Mouse (Mus musculus): Measurements from ENCODE around the gene Fgf7. TPM values are rescaled to one million over a fixed set of nuclear protein-coding genes. Genes with fewer than 3 reads are reported as not detected.

The Fgf7 gene
- 0.13 and 0.66 TPM in 2 replicates for polyA plus RNA-seq (2014; fragmentation: Nextera tagmentation; extraction: Ambion mirVana)

DNA sequence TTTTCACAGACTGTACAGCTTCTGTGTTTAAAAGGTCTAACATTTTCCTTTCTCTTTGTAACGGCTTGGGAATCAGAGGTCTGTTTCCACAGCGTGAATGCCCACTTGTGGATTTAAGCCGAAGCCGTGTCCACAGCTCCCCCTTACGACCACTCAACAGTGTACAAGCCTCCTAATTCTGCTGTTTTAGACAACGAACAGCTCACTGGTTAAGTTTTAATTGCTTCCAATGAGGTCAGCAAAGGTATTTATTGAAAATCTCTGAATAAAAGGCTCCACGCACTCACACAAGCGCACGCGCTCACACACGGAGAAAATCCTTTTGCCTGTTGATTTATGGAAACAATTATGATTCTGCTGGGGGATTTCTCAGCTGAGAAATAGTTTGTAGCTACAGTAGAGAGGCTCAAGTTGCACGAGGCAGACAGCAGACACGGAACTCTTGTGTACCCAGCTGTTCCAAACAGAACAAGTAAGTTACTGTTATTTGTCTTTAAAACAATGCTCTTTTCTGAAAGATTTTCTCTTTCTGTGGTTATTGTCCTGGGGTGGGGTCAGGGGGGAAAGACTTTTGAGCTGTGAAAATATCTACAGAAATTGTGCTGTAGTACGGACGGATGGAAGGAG is at the start of gene Fgf7:
Gene Fgf7 (plus strand): TSS at position 280 of the 627 bp plus-strand sequence.
- ATAC-seq (ENCODE audit: low FRiP score) (no peak), DNase-seq (ENCODE audit: low spot score) (peak; percentile 25)
- 67% methylated on average over 15 of the region's 15 CpGs for WGBS
- Histone ChIP-seq H3K27ac (ENCODE audit: low read depth, low read length) (no peak within 1 kb of the TSS), H3K4me3 (ENCODE audit: low read depth, low read length) (no peak within 1 kb of the TSS), H3K27me3 (ENCODE audit: control insufficient read depth, insufficient read depth, low read length) (no peaks in the 10 kb centered on the region), H3K9ac (ENCODE audit: low read depth, low read length) (no peak within 1 kb of the TSS), H3K4me2 (replicated peaks; ENCODE audit: low read depth, low read length) (no peak within 1 kb of the TSS), H3K36me3 (ENCODE audit: control insufficient read depth, insufficient read depth, low read length) (no peaks in the 10 kb centered on the region), H3K4me1 (replicated peaks; ENCODE audit: control insufficient read depth, insufficient read depth, low read length) (no peaks in the 10 kb centered on the region), H3K9me3 (ENCODE audit: control insufficient read depth, low read length) (no peaks in the 10 kb centered on the region)

DNA sequence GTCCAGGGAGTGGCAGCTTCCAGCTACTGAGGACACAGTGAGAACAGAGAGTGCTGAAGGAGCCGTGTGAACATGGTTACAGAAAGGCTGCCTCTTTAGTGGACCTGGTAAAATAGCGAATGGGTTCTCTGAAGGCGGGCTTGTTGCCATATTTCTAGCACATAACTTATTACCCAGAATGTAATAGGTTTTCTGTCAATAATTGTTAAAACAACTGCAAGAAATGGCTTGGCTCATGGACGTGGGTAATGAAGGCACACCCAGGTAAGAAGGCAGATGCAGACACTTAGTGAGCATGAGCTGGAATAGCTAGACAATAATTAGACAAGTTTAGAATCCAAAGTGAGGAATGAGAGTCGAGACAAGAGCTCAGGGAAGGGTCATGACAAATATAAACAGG is 32.2 kb upstream of the Fgf7 start:
- H3K4me2 ChIP-seq (replicated peaks; ENCODE audit: low read depth, low read length), result no peak overlapping the region
- ATAC-seq (ENCODE audit: low FRiP score) (no peak), DNase-seq (ENCODE audit: low spot score) (no peak)
- H3K9ac ChIP-seq (ENCODE audit: low read depth, low read length), result no peak overlapping the region
- no peaks in the 10 kb centered on the region for H3K36me3 ChIP-seq (ENCODE audit: control insufficient read depth, insufficient read depth, low read length)
- no peak overlapping the region for H3K27ac ChIP-seq (ENCODE audit: low read depth, low read length)
- H3K4me3 ChIP-seq (ENCODE audit: low read depth, low read length), result no peak overlapping the region
- no peaks in the 10 kb centered on the region for H3K4me1 ChIP-seq (replicated peaks; ENCODE audit: control insufficient read depth, insufficient read depth, low read length)
- H3K27me3 ChIP-seq (ENCODE audit: control insufficient read depth, insufficient read depth, low read length), result no peaks in the 10 kb centered on the region
- no peaks in the 10 kb centered on the region for H3K9me3 ChIP-seq (ENCODE audit: control insufficient read depth, low read length)
- 80% methylated on average over 5 of the region's 5 CpGs for WGBS

DNA sequence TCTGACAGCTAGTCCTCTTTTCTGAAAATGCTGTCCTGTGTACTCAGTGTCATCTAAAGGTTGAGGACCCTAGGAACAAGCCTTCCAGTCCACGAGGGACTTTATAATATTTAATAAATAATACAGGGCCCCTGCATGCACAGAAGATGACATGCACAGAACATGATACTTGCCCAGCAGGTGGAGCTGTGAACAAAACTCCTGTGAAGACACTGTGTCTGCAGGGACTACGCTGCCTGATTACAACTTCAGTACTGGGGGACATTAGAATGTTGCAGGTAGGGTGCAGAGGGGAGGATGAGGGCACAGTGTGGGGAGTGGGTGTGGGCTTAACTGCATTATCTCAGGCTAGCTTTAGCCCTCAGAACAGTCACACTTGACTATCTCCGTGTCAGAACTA is 28.4 kb upstream of the Fgf7 start:
- Histone ChIP-seq H3K9me3 (ENCODE audit: control insufficient read depth, low read length) (no peaks in the 10 kb centered on the region), H3K36me3 (ENCODE audit: control insufficient read depth, insufficient read depth, low read length) (no peaks in the 10 kb centered on the region), H3K4me3 (ENCODE audit: low read depth, low read length) (no peak overlapping the region), H3K27me3 (ENCODE audit: control insufficient read depth, insufficient read depth, low read length) (no peaks in the 10 kb centered on the region), H3K9ac (ENCODE audit: low read depth, low read length) (no peak overlapping the region), H3K4me2 (replicated peaks; ENCODE audit: low read depth, low read length) (no peak overlapping the region), H3K4me1 (replicated peaks; ENCODE audit: control insufficient read depth, insufficient read depth, low read length) (no peaks in the 10 kb centered on the region), H3K27ac (ENCODE audit: low read depth, low read length) (no peak overlapping the region)
- ATAC-seq (ENCODE audit: low FRiP score) (peak; percentile 65), DNase-seq (ENCODE audit: low spot score) (peak; percentile 54)
- 53% methylated on average over 3 of the region's 3 CpGs for WGBS

DNA sequence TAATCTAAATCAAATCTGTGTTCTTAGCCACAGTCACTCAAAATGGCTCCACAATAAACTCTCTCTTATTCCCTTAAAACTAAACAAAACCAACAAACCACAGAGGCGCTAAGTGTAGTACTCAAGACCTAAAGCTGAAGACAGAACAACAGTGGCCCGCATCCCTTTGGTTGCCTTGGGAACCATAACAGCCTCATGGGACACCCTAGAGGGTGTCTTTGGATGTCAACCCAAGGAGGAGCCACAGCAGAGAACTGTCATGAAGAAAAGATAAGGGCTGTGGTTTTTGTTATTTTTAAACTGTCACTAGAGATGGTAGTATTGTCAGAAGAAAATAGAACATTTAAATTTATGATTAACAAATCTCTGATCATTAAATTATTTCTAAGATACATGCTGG is 27.7 kb upstream of the Fgf7 start:
- no peak overlapping the region for H3K27ac ChIP-seq (ENCODE audit: low read depth, low read length)
- H3K9me3 ChIP-seq (ENCODE audit: control insufficient read depth, low read length), result no peaks in the 10 kb centered on the region
- no peaks in the 10 kb centered on the region for H3K36me3 ChIP-seq (ENCODE audit: control insufficient read depth, insufficient read depth, low read length)
- no peaks in the 10 kb centered on the region for H3K4me1 ChIP-seq (replicated peaks; ENCODE audit: control insufficient read depth, insufficient read depth, low read length)
- H3K27me3 ChIP-seq (ENCODE audit: control insufficient read depth, insufficient read depth, low read length), result no peaks in the 10 kb centered on the region
- H3K4me2 ChIP-seq (replicated peaks; ENCODE audit: low read depth, low read length), result no peak overlapping the region
- ATAC-seq (ENCODE audit: low FRiP score) (no peak), DNase-seq (ENCODE audit: low spot score) (no peak)
- WGBS, result 63% methylated on average over 2 of the region's 2 CpGs
- H3K9ac ChIP-seq (ENCODE audit: low read depth, low read length), result no peak overlapping the region
- no peak overlapping the region for H3K4me3 ChIP-seq (ENCODE audit: low read depth, low read length)

DNA sequence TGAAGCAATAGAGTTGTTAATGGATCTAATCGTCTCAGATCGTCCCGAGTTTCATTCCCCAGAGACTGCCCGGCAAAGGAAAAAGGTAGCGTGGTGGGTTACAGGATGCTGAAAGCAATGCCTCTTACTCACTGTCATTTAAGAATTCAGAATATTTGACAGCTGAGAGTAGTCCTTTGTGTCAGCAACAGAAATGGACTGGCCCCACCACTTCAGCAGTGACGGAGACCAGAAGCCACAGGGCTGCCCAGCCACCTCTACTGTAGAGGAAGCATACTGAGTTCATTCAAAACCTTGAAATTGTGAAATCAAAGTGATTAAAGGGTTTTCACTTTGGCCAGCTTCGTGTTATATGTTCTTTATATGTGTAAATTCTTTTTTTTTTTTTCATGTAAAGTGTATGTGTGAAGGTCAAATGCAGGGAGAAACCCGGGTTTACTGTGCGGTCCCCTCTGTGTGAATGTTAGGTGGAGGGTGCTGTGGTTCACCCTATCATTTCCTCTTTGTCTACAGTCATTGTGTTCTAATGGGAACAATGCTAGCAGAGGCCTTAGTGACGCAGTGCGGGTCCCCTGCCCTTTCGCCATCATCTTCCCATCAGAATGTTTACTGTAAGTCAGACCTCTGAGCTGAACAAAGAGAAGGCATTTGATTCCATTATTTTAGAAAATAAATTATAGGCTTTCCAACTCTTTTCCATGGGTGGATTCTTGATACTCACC is 19.3 kb upstream of the Fgf7 start:
- DNase-seq (ENCODE audit: low spot score) (no peak), ATAC-seq (ENCODE audit: low FRiP score) (0 out of 2 replicates have a peak, but pooled peaks have one; percentile 30)
- Histone ChIP-seq H3K36me3 (ENCODE audit: control insufficient read depth, insufficient read depth, low read length) (no peaks in the 10 kb centered on the region), H3K9ac (ENCODE audit: low read depth, low read length) (no peak overlapping the region; the same call in 1 of the 2 replicates), H3K27ac (ENCODE audit: low read depth, low read length) (no peak overlapping the region), H3K4me1 (replicated peaks; ENCODE audit: control insufficient read depth, insufficient read depth, low read length) (no peaks in the 10 kb centered on the region), H3K9me3 (ENCODE audit: control insufficient read depth, low read length) (no peaks in the 10 kb centered on the region), H3K4me2 (replicated peaks; ENCODE audit: low read depth, low read length) (no peak overlapping the region), H3K27me3 (ENCODE audit: control insufficient read depth, insufficient read depth, low read length) (no peaks in the 10 kb centered on the region), H3K4me3 (ENCODE audit: low read depth, low read length) (no peak overlapping the region)
- WGBS, result 48% methylated on average over 12 of the region's 12 CpGs

DNA sequence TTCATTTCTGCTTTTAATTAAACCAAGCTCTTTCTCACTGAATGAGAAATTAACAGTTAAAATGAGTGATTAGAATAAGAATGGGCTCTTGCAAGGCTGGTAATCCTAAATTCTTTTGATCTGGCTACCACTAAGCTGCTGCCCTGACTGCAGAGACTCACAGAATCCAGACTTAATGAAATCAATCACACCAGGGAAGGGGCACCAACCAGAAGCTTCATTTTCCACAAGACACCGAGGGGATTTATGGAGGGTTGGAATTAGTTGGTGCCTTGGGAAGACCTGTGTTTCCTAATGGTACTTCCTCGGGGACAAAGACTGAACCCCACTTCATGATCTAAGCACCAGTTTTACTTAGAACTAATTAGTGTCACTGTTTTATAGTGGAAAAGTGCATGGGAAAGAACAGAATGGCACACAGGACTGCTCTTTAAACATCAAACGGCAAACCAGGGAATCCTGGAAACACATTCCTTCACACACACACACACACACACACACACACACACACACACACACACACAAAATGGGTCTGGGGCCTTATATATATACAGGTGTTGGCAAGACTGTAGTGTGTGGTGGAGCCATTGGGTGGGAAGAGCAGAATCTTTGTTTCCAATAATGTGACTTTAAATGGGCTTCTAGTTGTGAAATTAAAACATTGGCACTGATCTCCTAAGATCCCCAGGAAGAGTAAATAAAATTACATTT is 18.5 kb upstream of the Fgf7 start:
- WGBS, result 52% methylated on average over 3 of the region's 3 CpGs
- no peaks in the 10 kb centered on the region for H3K4me1 ChIP-seq (replicated peaks; ENCODE audit: control insufficient read depth, insufficient read depth, low read length)
- no peak overlapping the region for H3K4me3 ChIP-seq (ENCODE audit: low read depth, low read length)
- H3K9me3 ChIP-seq (ENCODE audit: control insufficient read depth, low read length), result no peaks in the 10 kb centered on the region
- DNase-seq (ENCODE audit: low spot score) (no peak), ATAC-seq (ENCODE audit: low FRiP score) (no peak)
- H3K27me3 ChIP-seq (ENCODE audit: control insufficient read depth, insufficient read depth, low read length), result no peaks in the 10 kb centered on the region
- no peak overlapping the region for H3K27ac ChIP-seq (ENCODE audit: low read depth, low read length)
- H3K4me2 ChIP-seq (replicated peaks; ENCODE audit: low read depth, low read length), result no peak overlapping the region
- H3K36me3 ChIP-seq (ENCODE audit: control insufficient read depth, insufficient read depth, low read length), result no peaks in the 10 kb centered on the region
- H3K9ac ChIP-seq (ENCODE audit: low read depth, low read length), result no peak overlapping the region

DNA sequence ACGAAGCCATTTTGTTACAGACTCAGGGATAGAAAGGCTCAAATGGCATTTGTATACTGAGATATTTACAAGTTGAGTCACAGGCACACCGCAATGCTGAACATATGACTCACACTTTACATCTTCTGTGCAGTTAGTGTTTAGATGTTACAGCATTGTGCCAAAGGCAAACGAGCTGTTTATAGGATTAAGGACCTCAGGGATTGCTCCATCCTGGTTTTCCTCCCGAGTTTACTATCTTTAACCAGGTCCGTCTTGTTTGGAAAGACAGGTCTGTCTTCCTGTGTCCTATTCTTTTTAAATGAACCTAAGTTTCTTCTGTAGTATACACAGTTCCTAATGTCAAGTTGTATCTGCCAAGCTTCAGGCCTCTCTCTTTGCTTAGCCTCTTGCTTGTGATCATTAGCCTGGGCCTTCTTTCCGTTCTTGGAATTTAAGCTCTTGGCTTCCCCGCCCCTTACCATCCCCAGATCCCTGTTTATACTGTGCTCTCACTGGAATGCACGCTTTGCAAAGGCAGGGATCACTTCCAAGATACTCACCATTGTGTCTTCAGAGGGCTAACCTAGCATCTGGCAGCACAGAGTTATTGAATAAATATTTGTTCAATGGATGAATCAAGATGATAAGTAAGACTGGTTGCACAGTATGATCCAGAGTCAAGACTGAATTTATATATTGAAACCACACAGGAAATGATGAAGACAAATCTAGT is 3.1 kb upstream of the Fgf7 start:
- no peak for ATAC-seq (ENCODE audit: low FRiP score)
- DNase-seq (ENCODE audit: low spot score), result no peak
- 73% methylated on average over 8 of the region's 8 CpGs for WGBS

DNA sequence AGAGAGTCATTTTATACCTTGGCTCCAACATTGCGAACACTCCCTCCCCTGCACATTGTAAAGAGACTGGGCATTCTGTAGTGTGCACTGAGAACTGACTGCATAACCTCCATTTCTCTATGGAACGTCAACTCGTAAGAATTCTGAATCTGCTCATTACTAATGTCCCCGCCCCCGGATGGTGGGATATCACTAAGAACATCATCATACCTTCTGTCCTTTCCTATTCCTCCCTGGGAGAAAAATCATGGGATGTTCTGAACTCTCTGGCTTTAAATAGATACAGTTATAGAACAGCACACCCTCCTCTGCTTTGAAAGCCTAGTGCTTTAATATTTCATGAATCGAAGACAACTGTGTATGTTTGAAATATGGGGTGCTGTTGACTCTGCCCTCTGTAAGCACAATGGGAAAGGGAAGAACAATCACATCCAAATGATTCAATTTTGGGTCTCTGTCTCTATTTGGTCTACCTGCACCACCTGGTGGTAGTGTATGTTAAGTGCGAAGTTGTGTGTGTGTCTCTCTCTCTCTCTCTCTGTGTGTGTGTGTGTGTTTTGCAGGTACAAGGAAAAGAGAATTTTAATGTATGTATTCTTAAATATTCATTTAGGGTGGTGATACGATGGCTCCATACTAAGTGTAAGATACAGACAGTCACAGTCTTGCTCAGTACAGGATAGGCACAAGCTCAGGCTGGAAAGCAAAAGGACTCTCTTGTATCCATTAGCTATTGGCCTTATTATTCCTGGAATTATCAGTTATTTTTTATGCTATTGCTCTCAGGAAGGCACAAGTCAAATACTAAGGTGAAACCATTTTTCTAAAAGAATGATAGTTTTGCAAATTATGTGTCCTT is 1.1 kb upstream of the Fgf7 start:
- no peak overlapping the region for H3K27ac ChIP-seq (ENCODE audit: low read depth, low read length)
- DNase-seq (ENCODE audit: low spot score) (peak; percentile 22), ATAC-seq (ENCODE audit: low FRiP score) (no peak)
- H3K4me3 ChIP-seq (ENCODE audit: low read depth, low read length), result no peak overlapping the region
- no peaks in the 10 kb centered on the region for H3K27me3 ChIP-seq (ENCODE audit: control insufficient read depth, insufficient read depth, low read length)
- H3K36me3 ChIP-seq (ENCODE audit: control insufficient read depth, insufficient read depth, low read length), result no peaks in the 10 kb centered on the region
- no peaks in the 10 kb centered on the region for H3K9me3 ChIP-seq (ENCODE audit: control insufficient read depth, low read length)
- no peak overlapping the region for H3K4me2 ChIP-seq (replicated peaks; ENCODE audit: low read depth, low read length)
- 84% methylated on average over 8 of the region's 8 CpGs for WGBS
- H3K9ac ChIP-seq (ENCODE audit: low read depth, low read length), result no peak overlapping the region
- no peaks in the 10 kb centered on the region for H3K4me1 ChIP-seq (replicated peaks; ENCODE audit: control insufficient read depth, insufficient read depth, low read length)

More for the DNA sequence above, 3.1 kb upstream of the Fgf7 start:
- no peaks in the 10 kb centered on the region for H3K9me3 ChIP-seq (ENCODE audit: control insufficient read depth, low read length)
- H3K27me3 ChIP-seq (ENCODE audit: control insufficient read depth, insufficient read depth, low read length), result no peaks in the 10 kb centered on the region
- H3K9ac ChIP-seq (ENCODE audit: low read depth, low read length), result no peak overlapping the region
- no peak overlapping the region for H3K4me2 ChIP-seq (replicated peaks; ENCODE audit: low read depth, low read length)
- H3K4me3 ChIP-seq (ENCODE audit: low read depth, low read length), result no peak overlapping the region
- no peaks in the 10 kb centered on the region for H3K36me3 ChIP-seq (ENCODE audit: control insufficient read depth, insufficient read depth, low read length)
- no peak overlapping the region for H3K27ac ChIP-seq (ENCODE audit: low read depth, low read length)
- H3K4me1 ChIP-seq (replicated peaks; ENCODE audit: control insufficient read depth, insufficient read depth, low read length), result no peaks in the 10 kb centered on the region
